Mouse (Mus musculus) embryonic stem cell, embryonic (primary cell): ENCODE results near the gene Sec14l3.

ENCODE experiments used
- CTCF ChIA-PET, 4 experiments: fragments of 300-600 bp in 2 of 4; fragments of 350-600 bp in 2 of 4; sonication (Branson Sonifier 250); formaldehyde crosslinking; loops; one replicate each; lab custom pipeline; 2022; ENCODE audit warnings: inconsistent platforms in 2 of 4; lab: Charles Lee
- POLR2A ChIA-PET, 4 experiments: fragments of 300-600 bp in 2 of 4; fragments of 350-600 bp in 2 of 4; sonication (Branson Sonifier 250); formaldehyde crosslinking; loops; one replicate each; lab custom pipeline; 2022; ENCODE audit warnings: antibody characterized with exemption in 4 of 4, inconsistent platforms in 1 of 4; lab: Charles Lee

Gene Sec14l3

DNA sequence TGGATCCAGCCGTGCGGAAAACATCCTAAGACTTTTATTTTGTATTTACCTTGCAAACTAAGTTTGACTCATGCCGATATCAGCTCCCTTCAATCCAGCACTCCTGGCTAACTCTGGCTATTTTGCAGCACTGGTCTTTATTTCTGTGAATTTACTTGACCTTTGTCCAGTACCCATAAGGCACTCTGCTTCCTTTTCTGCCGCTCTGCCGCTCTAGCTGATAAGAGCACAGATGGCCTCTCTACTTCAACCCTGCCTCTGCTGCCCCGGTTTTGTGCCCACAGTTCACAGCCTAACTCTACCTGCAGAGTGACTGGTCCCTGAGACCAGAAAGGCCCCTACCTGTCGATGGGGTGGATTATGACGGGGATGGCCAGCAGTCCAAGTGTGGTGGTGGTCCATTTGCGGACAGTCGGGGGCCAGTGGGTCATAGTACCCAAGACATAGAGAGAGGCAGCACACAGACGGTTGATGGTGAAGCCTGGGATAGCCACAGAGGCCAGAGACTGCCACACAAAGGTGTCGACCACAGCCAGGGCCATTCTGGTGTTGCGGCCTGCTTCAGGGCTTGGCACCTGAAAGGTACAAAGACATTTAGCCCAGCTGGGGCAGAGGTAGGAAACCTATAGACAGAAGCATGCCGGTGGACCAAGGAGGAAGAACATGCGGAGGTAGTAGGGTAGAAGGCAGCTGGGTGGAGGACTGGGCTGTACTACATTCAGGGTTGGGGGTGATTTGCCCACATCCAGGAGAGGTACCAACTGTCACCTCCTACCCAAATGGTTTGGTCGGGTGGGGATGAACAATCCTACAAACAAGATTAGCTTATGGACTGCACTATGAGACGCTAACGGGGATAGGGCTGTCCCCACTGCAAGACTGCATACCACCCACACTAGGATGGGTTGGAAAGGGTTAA lies 29.1 kb downstream of the Sec14l3 start:
- POLR2A ChIA-PET = interaction anchor here in 3 of 4 experiments (0.7 to 2.3 kb wide), 21 partner anchors 8 to 445 kb away, joined by 3 to 11 read pairs (median 4); partner anchors contain the start of genes Sec14l2 (in 3 of the 3), Tbc1d10a (in 2 of the 3), Morc2a (in 1 of the 3) and Pes1 (in 1 of the 3)

DNA sequence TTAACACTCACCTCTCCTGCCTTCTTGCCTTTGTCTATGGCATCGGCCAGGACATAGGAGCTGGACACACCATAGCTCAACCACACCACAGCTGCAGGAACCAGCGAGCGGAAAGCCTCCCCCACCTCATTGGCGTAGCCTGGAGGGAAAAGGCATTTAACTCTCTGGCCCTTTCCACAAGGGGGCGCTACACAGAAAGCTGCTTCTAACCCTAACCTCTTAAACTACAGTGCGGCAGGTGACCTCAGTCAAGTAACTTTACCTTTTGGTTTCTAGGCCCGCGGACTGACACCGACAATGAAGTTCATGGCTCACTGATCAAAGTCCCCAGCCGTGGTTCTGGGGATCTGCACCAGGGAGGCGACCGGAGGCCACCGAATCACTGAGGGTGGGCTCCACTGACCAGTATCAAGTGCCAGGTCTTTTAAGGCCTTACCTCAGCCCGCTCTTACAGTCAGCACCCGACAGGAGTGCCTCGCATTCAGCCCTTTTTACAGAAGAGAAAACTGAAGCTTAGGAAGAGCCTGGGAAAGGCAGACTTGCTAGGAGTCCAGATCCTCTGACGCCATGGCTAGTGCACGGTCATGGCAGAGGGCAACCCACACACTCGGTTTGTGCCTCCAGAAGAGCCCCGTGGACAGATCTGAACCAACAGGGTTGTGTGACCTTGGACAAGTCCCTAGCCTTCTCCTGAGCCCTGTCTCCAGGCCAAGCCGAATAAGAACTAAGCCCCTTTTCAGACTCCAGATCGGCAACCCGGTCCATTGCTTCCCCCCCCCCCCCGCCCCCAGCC lies 29.9 kb downstream of the Sec14l3 start:
- ChIA-PET CTCF (interaction anchor here (0.5 to 2.2 kb wide), 38 partner anchors 9 to 410 kb away, joined by 3 to 19 read pairs (median 4); partner anchors contain the start of genes Sec14l2 (in 2 of the 4), Castor1 (in 1 of the 4), Pes1 (in 1 of the 4) and Rnf215 (in 1 of the 4)), POLR2A (interaction anchor here in 3 of 4 experiments (0.6 to 2.3 kb wide), 23 partner anchors 8 to 445 kb away, joined by 3 to 11 read pairs (median 4); partner anchors contain the start of genes Sec14l2 (in 3 of the 3), Tbc1d10a (in 2 of the 3), Morc2a (in 1 of the 3) and Pes1 (in 1 of the 3))

More for the DNA sequence above, 29.1 kb downstream of the Sec14l3 start:
- CTCF ChIA-PET = interaction anchor here (0.5 to 2.2 kb wide), 40 partner anchors 8 to 411 kb away, joined by 3 to 19 read pairs (median 4); partner anchors contain the start of genes Sec14l2 (in 2 of the 4), Castor1 (in 1 of the 4), Pes1 (in 1 of the 4) and Rnf215 (in 1 of the 4)

DNA sequence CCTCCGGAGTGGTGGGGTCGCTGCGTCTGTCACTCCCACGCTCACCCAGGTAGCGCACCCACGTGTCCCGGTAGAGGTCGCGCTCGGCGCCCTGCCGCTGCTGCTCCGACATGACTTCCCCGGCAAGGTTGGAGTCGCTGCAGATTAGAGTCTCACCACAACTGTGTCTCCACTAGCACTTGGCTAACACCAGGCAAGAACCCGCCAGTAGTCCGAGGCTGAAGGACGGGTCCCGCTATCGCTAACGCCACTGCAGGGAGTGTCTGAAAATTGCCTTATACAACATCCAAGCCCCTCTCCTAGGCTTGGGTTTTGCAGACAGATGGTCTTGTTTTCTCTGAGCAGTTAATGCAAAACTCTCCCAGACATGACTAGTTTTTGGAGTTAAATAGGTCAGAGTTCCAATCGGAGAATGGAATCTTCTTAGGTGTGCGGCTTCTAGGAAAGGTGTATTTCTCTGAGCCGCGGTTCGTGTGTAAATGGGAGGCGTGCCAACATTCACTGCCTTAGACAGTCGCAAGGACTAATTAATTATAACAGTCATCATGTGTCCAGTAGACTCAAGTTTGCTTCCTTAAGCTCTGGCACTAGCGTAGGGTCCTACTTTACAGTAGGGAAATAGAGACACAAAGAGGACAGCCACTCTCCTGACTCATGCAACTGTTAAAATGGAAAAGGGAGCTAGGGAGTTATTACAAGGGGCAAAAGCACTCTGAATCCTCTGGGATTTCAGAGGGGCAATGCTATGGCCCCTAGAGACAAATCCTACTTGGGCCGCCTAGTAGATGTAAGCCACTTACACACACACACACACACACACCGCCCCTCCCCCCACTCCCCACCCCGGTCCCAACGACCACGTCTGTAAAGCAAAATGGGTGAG lies 30.8 kb downstream of the Sec14l3 start, which contains the start of gene Mtfp1:
Mtfp1 (minus strand) TSS at position 275 of the 883 bp plus-strand sequence.
- POLR2A ChIA-PET = interaction anchor here in 3 of 4 experiments (0.6 to 3.6 kb wide), 26 partner anchors 9 to 1502 kb away, joined by 3 to 20 read pairs (median 4); partner anchors contain the start of genes Pes1 (in 2 of the 3), Sec14l2 (in 2 of the 3), Gal3st1 (in 1 of the 3) and Tbc1d10a (in 1 of the 3)
- CTCF ChIA-PET = interaction anchor here in 3 of 4 experiments (0.6 to 2.2 kb wide), 13 partner anchors 10 to 132 kb away, joined by 3 to 19 read pairs (median 5); partner anchors contain the start of genes Pes1 (in 1 of the 3) and Sec14l2 (in 1 of the 3)

DNA sequence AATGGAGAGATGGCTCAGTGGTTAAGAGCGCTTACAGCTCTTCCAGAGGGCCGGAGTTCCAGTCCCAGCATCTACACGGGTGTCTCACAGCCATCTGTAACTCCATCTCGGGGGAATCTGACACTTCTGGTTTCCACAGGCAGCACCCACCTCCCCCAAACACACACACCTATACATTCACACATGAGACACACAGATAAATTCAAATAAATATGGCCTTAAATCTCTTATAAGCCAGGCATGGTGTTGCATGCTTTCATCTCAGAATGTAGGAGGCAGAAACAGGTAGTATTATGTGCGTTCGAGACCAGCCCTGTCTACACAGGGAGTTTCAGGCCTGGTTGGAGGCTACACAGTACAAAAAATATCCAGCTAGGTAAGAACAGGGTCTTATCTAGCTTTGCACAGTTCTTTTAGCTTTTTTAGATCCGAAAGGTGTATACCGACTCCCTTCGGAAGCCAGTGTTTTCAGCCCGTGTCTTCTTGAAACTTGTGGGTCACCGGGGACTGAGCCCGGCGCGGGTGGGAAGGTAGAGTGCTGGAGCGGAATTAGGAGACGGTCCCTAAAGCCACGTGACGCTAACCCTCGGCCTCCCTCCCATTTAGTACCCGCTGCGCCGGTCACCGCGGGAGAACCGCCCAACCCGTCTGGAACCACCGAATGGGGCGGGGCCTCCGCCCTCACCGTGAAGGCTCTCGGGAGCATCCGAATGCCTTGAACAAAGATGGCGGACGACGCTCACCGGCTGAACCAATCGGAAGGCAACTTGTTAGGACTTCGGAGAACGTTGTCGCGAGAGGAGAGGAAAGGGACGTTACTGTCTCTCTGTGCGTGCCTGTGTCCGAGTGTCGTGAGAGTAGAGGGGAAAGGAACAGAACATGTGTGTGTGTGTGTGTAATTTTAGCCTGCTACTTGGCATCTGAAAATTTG lies 31.7 kb downstream of the Sec14l3 start:
- CTCF ChIA-PET = interaction anchor here in 3 of 4 experiments (0.6 to 1.3 kb wide), 8 partner anchors 16 to 133 kb away, joined by 3 to 6 read pairs (median 3); partner anchors contain the start of gene Pes1 (in 1 of the 3)

DNA sequence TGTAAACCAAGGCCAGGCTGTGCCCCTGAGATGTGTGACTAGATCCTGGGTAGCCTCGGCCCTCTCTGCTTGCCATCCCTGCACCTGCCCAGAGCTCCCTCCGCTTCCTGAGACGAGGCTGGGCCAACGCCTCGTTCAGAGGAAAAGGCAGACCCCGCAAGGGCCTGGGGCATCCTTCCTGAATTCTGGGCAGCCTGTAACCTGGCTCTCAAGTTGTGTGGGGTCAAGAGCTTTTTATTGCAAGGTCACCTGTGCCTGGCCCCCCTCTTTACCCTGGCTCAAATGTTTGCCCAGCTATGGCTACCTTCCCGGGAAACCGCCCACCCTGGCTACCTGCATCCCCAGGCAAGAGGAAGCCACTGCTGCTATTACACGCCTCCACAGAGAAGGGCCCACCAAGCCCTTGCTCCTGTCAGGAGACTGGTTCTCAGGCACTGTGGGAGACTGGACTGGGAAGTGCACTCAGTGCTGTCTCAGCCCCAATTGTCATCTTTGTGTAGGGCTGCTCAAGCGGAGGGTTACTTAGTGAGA lies 32.5 kb downstream of the Sec14l3 start:
- ChIA-PET CTCF (interaction anchor here in 1 of 4 experiments (1.3 kb wide), 2 partner anchors 44 to 96 kb away, joined by 3 to 5 read pairs; no protein-coding TSS in a partner anchor), POLR2A (interaction anchor here in 3 of 4 experiments (0.8 to 3.6 kb wide), 19 partner anchors 9 to 134 kb away, joined by 3 to 20 read pairs (median 4); partner anchors contain the start of genes Pes1 (in 1 of the 3), Sec14l2 (in 1 of the 3) and Tbc1d10a (in 1 of the 3))

More for the DNA sequence above, 31.7 kb downstream of the Sec14l3 start:
- POLR2A ChIA-PET = interaction anchor here in 3 of 4 experiments (0.6 to 3.6 kb wide), 23 partner anchors 9 to 1501 kb away, joined by 3 to 20 read pairs (median 4); partner anchors contain the start of genes Sec14l2 (in 2 of the 3), Gal3st1 (in 1 of the 3), Pes1 (in 1 of the 3) and Tbc1d10a (in 1 of the 3)

DNA sequence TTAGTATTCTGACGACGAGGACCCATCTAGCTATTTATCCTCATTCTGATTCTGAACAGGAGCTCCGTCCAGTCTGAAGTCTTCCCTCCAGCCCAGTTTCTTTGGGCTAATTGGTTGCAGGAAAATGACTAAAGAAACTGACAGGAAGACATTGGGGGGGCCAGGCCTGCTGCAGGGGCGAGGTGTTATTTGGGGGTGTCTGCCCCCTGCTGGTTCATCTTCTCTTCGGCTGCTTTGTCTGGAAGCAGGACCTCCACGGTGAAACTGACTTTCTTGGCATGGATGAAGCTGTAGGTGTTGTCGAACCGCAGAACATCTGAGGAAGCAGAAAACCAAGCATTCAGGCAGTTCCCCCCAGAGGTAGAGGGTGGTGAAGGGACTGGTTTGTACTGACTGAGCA lies 33.5 kb downstream of the Sec14l3 start:
- ChIA-PET POLR2A (interaction anchor here (0.6 to 3.6 kb wide), 18 partner anchors 9 to 143 kb away, joined by 3 to 20 read pairs (median 4); partner anchors contain the start of genes Sec14l2 (in 1 of the 4) and Tbc1d10a (in 1 of the 4)), CTCF (interaction anchor here in 2 of 4 experiments (0.5 to 2.4 kb wide), 7 partner anchors 30 to 184 kb away, joined by 3 to 8 read pairs (median 4); partner anchors contain the start of gene Slc35e4 (in 1 of the 2))

DNA sequence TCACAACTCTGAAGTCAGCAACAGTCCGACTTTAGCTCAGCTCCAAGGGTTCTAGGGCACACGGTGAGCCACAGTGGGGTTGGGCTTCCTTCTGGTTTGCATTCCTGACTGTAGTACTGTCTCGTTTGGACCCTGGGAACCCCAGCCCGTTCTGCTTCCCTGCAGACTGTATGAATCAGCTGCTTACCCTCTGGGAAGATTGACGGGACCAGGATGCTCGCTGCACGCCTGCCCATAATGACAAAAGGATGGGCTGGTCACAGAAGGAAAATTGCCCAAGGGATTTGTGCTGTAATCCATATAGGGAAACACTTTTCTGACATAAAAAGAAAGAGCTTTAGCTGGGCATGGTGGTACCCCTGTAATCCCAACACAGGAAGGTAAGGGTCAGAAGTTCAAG lies 34.2 kb downstream of the Sec14l3 start:
- ChIA-PET POLR2A (interaction anchor here in 3 of 4 experiments (0.6 to 3.6 kb wide), 9 partner anchors 12 to 606 kb away, joined by 3 to 20 read pairs (median 4); partner anchors contain the start of genes Sec14l2 (in 2 of the 3), Tbc1d10a (in 1 of the 3) and Zmat5 (in 1 of the 3)), CTCF (interaction anchor here in 2 of 4 experiments (0.5 to 2.4 kb wide), 3 partner anchors 45 to 185 kb away, joined by 3 to 8 read pairs (median 4); partner anchors contain the start of gene Slc35e4 (in 1 of the 2))

DNA sequence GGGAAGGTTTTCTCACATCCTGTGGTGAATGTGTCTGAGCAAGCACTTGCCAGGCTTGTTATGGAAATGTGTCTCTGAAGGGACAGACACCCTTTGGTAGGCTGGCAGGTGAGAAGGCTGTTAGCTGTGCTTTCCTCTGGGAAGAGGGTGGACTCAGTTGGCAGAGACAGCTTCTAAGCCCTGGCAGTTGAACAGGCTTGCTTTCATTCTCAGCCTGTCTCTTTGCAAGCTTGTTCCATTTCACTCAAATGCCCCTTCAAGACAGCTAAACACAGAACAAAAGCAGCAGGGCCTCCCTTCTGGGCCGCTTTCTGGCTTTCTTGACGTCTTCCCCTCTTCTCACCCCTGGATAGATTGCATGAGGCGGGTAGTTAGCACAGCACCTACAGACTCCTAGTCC lies 34.8 kb downstream of the Sec14l3 start:
- ChIA-PET POLR2A (interaction anchor here in 2 of 4 experiments (0.7 to 2.6 kb wide), 5 partner anchors 11 to 24 kb away, joined by 3 to 13 read pairs (median 4); partner anchors contain the start of gene Sec14l2 (in 2 of the 2)), CTCF (interaction anchor here in 3 of 4 experiments (0.6 to 2.4 kb wide), 7 partner anchors 13 to 185 kb away, joined by 3 to 8 read pairs (median 3); partner anchors contain the start of gene Slc35e4 (in 1 of the 3))

DNA sequence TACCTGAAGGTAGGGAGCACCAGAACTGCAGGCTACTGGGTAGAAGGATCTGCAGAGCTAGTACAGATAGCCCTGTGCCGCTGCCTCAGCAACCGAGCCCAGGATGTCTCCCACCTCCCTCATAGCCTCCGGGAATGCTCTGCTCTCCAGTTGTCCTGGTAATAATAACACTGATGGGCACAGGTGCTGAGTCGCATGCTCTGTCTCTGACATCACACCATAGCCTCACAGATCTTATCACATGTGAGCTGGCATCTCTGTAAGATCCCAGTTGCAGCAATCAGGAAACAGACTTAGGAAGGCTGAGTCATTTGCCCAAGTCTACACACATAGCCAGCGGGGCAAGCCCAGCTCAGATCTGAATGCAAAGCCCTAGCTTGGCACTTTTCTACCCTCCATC lies 37.2 kb downstream of the Sec14l3 start:
- POLR2A ChIA-PET = interaction anchor here in 2 of 4 experiments (0.7 to 3.3 kb wide), 4 partner anchors 16 to 138 kb away, joined by 3 to 12 read pairs (median 4); partner anchors contain the start of genes Pes1 (in 1 of the 2) and Sec14l2 (in 1 of the 2)

DNA sequence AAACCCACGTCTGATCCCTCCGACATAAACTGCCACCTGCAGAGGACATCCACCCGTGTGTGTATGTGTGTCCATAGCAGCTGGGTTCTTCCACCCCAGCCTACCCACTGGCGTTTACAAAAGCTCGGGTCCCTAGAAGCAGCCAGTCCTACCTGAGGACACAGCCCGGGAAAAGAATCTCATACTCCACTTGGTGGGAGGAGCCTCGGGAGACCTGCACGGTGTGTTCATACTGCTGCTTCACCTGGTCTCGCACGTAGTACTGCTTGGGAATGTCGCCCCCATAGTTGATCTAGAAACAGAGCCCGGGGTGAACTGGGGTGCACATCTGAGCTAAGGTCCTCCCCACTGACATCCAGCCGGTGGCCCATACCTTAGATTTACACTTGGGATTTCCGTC lies 38.9 kb downstream of the Sec14l3 start:
- ChIA-PET POLR2A (interaction anchor here in 2 of 4 experiments (0.5 to 3.3 kb wide), 2 partner anchors 15 to 77 kb away, joined by 9 to 12 read pairs; no protein-coding TSS in a partner anchor), CTCF (no interaction called here)

More for the DNA sequence above, 37.2 kb downstream of the Sec14l3 start:
- CTCF ChIA-PET = interaction anchor here in 3 of 4 experiments (0.6 to 1.0 kb wide), 5 partner anchors 12 to 543 kb away, joined by 3 to 7 read pairs (median 4); partner anchors contain the start of gene Sec14l2 (in 1 of the 3)

DNA sequence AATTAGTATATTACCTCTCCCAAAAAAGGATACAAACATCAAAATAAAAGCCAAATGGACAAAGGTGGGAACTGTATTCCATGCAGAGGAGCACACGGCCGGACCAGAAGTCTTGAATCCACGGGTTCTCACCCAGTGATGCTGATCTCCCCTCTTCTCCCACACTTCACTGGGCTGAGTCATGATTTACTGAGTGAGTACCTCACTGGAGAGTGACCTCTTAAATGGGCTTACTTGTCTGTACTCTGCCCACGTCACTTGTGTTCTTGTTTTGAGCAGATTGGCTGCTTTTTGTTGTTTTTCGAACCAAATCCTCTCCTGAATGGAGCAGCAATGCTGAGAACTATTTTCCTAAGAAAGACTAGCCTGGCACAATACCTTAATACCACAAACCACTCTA lies 40.3 kb downstream of the Sec14l3 start:
- ChIA-PET POLR2A (interaction anchor here in 1 of 4 experiments (0.8 to 1.9 kb wide), 2 partner anchors 8 to 137 kb away, joined by 3 to 7 read pairs; no protein-coding TSS in a partner anchor), CTCF (interaction anchor here in 1 of 4 experiments (0.7 kb wide), 1 partner anchor 20 kb away, joined by 3 read pairs; no protein-coding TSS in a partner anchor)

DNA sequence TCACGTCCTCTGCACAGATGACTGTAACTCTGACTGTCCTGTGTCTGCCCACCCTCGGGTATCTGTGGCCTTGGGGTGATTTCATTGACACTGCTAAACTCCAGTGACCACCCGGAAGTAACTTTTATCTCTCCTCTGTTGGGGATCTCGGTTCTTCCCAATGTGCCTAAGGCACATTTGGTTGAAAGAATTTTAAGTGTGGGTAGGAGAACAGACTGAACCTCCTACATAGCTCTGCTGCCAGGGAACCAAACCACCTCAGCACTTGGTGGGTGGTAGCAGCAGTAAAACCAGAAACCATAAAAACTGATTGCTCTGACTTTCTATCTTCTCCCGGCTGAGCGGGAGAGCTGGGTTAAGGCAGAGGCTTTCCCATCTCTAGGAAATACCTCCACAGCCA lies 40.8 kb downstream of the Sec14l3 start:
- CTCF ChIA-PET = interaction anchor here in 1 of 4 experiments (1.5 kb wide), 1 partner anchor 29 kb away, joined by 3 read pairs; the partner anchor contains the start of gene Rnf215
- POLR2A ChIA-PET = interaction anchor here in 1 of 4 experiments (0.8 to 1.9 kb wide), 2 partner anchors 8 to 138 kb away, joined by 3 to 7 read pairs; no protein-coding TSS in a partner anchor

DNA sequence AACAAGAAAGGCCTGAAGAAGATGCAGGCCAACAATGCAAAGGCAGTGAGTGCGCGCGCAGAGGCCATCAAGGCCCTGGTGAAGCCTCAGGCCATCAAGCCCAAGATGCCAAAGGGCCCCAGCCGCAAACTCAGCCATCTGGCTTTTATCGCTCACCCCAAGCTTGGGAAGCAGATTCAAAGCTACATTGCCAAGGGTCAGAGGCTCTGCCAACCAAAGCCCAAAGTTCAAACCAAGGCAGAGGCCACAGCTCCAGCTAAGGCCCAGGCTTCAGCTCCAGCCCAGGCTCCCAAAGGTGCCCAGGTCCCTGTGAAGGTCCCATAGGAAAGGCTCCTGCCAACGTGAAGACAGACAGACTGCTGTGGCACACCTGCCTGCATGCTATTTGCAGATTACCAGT lies 43.3 kb downstream of the Sec14l3 start:
- ChIA-PET POLR2A (interaction anchor here in 2 of 4 experiments (1.1 to 1.6 kb wide), 2 partner anchors 10 to 11 kb away, joined by 3 to 7 read pairs; no protein-coding TSS in a partner anchor), CTCF (interaction anchor here in 3 of 4 experiments (0.7 to 1.4 kb wide), 3 partner anchors 16 to 79 kb away, joined by 3 read pairs; partner anchors contain the start of gene Sec14l2 (in 1 of the 3))
